Mouse (Mus musculus) neutrophil, adult 65 days (primary cell): Measurements from ENCODE around the gene Ier5l. TPM values are rescaled to one million over a fixed set of nuclear protein-coding genes. Genes with fewer than 3 reads are reported as not detected.

Experiments used
- total RNA-seq: library from RNA; stranded (reverse); gene quantifications from 2 replicates; pipeline ENCODE4 v1.2.4, GENCODE M21; 2023

Ier5l gene
- 1.4 and 2.5 TPM in 2 replicates for total RNA-seq

GRCm38 (mm10) chr2:30474039-30474438 lies at the start of gene Ier5l:
Gene Ier5l, minus strand, starts transcription at chr2:30474219.

Other genes starting within 250 kb of the Ier5l start
- 20.1 and 24.6 TPM in 2 replicates for gene Lrrc8a, start 236.5 kb downstream of the Ier5l start, total RNA-seq
- gene Gm28035, start 233.7 kb downstream of the Ier5l start, total RNA-seq, result 0.19 TPM in 1 of 2 replicates, not detected in the other
- 1.8 and 2.8 TPM in 2 replicates for gene Phyhd1, start 208.0 kb downstream of the Ier5l start, total RNA-seq
- gene Gm28038, start 193.2 kb downstream of the Ier5l start, total RNA-seq, result not detected in 2 replicates
- gene Dolk, start 187.9 kb downstream of the Ier5l start, total RNA-seq, result 6.6 and 8.6 TPM in 2 replicates
- 17.5 and 23.0 TPM in 2 replicates for gene Nup188, start 187.8 kb downstream of the Ier5l start, total RNA-seq
- gene Sh3glb2, start 114.9 kb downstream of the Ier5l start, total RNA-seq, result 14.6 and 14.7 TPM in 2 replicates
- 3.9 and 4.6 TPM in 2 replicates for gene Miga2, start 110.0 kb downstream of the Ier5l start, total RNA-seq
- gene Dolpp1, start 82.0 kb downstream of the Ier5l start, total RNA-seq, result 12.6 TPM in 2 replicates
- 26.9 and 34.8 TPM in 2 replicates for gene Crat, start 58.4 kb downstream of the Ier5l start, total RNA-seq
- gene Ptpa, start 58.2 kb downstream of the Ier5l start, total RNA-seq, result 65.6 and 98.9 TPM in 2 replicates
- gene Cstad, start 120.8 kb upstream of the Ier5l start, total RNA-seq, result not detected in 2 replicates